Mouse (Mus musculus) brown adipose tissue, adult 24 weeks (tissue): ENCODE measurements at regions not wholly inside any gene's neighbourhood (a gene's known extent, or its start where the extent isn't known, plus 50 kb on each side); places are given as distances from the start of the nearest gene placed in this dataset.

ENCODE experiments used
- H3K27ac ChIP-seq: fragments of 200-500 bp; replicated peaks from 2 replicates; pipeline ENCODE4 v1.5.1; 2012; ENCODE audit warnings: low read depth, mild to moderate bottlenecking, low read length
- H3K4me1 ChIP-seq: fragments of 200-500 bp; 2 replicates; pipeline ENCODE4 v1.6.1; 2012; ENCODE audit warnings: low read length, mixed read lengths; ENCODE audit not compliant: control insufficient read depth, insufficient read depth, insufficient read length
- H3K4me3 ChIP-seq: fragments of 200-500 bp; 2 replicates; pipeline ENCODE4 v1.5.1; 2012; ENCODE audit warnings: low read depth, mild to moderate bottlenecking, low read length, moderate library complexity; ENCODE audit not compliant: insufficient read depth

GRCm38 (mm10) chr15:68560654-68561053, 2059.9 kb upstream of the Lrrc6 start:
- no peaks in the 10 kb centered on the region for H3K4me1 ChIP-seq
- no peak overlapping the region for H3K4me3 ChIP-seq
- H3K27ac ChIP-seq, result no peak overlapping the region

- H3K4me3 ChIP-seq, result no peak overlapping the region
- no peaks in the 10 kb centered on the region for H3K4me1 ChIP-seq
- H3K27ac ChIP-seq, result no peak overlapping the region
These were observed 2055.4 kb upstream of the Lrrc6 start for GRCm38 (mm10) chr15:68556133-68556532.

- no peaks in the 10 kb centered on the region for H3K4me1 ChIP-seq
- no peak overlapping the region for H3K4me3 ChIP-seq
- H3K27ac ChIP-seq, result no peak overlapping the region
These were observed 2035.3 kb upstream of the Lrrc6 start for GRCm38 (mm10) chr15:68536055-68536325.

DNA sequence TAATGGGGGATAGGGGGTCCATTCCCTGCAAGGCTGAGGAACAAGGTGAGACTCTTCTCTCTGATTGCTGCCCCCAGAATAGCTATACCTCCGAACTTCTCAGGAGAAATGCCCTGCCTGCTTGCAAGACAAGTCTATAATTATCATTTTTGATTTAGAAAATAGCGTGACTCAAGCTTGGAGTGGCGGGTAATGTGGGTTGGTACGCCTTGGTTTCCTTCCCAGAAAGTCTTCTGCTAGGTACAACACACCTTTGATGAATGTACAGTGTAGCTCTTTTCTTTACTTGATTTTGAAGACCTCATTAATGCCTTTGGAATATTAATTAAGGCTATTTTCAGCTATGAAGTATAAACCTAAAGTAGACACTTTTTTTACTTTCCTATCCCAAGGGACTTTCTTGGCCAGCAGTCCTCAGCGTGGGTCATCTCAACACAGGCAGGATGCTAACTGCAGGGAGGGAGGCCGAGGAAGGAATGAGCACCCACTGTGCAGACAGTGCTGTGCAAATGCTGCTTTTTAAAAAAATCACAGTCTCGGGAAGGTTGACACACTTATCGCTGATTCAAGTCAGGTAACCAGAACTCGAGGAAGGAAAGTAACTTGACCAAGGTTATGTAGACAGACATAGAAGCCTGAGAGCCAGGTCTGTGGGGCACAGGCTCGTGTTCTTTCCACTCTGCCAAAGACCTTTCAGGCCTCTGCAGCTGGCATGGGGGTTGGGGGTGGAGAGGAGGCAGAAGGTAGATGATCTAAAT, 2034.8 kb upstream of the Lrrc6 start:
- Histone ChIP-seq H3K4me3 (no peak overlapping the region), H3K27ac (no peak overlapping the region), H3K4me1 (no peaks in the 10 kb centered on the region)

- Histone ChIP-seq H3K27ac (no peak overlapping the region), H3K4me3 (no peak overlapping the region), H3K4me1 (no peaks in the 10 kb centered on the region)
These were observed 2020.0 kb upstream of the Lrrc6 start for GRCm38 (mm10) chr15:68520759-68521158.

DNA sequence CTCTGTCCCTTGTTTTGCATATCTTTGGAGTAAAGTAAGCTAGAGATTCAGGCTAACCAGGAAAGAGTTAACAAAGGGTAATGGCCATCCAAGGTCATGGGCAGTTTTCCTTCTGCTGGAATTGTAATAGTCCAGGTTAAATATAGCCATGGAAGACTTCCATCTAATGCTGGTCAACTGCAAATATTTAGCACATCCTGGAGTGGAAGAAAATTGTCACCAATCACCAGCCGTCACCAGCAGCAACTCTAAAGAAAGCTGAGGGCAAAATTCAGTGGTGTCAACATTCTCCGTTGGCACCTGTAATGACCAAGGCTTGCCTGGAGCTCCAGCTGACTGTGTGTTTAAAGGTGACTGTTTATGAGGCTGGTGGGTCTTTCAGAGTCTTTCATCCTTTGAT, 2011.7 kb upstream of the Lrrc6 start:
- no peak overlapping the region for H3K27ac ChIP-seq
- H3K4me1 ChIP-seq, result no peaks in the 10 kb centered on the region
- no peak overlapping the region for H3K4me3 ChIP-seq

DNA sequence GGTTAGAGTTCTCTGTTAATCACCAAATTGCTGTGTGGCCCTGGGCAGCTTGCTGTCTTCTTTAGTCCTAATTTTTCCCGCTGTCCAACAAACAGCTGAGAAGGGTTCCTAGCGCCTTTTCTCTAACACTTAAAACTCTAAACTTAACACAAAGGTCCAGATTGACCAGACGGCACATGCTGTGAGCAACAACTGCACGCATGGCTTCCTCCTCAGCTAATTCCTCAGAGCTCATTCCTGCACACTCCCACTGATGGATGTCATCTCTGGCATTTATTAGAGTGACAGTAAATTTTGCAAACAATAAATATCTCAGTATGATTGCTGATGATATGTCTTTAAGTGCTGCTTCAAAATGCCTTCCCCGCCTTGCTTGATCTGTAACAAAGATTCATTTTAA, 2007.5 kb upstream of the Lrrc6 start:
- no peak overlapping the region for H3K27ac ChIP-seq
- H3K4me3 ChIP-seq, result no peak overlapping the region
- no peaks in the 10 kb centered on the region for H3K4me1 ChIP-seq

DNA sequence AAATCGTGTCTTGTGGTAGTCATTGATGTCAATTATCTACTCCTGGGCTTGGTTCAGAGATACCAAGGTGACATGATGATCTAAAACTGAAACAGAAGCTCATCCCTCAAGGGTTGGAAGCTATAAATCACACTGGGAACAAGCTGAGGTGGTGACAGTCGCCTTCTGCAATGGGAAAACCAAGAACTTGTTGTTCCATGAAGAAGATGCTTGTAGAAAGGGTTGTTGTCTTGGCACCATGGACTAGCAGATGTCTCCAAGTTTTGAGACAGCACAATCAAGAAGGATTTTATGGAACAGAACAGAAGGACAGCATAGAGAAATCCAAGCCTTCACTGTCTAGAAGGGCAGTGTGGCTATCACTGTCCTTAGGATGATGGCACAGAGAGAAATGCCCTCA, 2005.4 kb upstream of the Lrrc6 start:
- no peaks in the 10 kb centered on the region for H3K4me1 ChIP-seq
- H3K27ac ChIP-seq, result no peak overlapping the region
- H3K4me3 ChIP-seq, result no peak overlapping the region

- Histone ChIP-seq H3K27ac (no peak overlapping the region), H3K4me3 (no peak overlapping the region), H3K4me1 (no peaks in the 10 kb centered on the region)
These were observed 1995.7 kb upstream of the Lrrc6 start for GRCm38 (mm10) chr15:68496438-68496837.

DNA sequence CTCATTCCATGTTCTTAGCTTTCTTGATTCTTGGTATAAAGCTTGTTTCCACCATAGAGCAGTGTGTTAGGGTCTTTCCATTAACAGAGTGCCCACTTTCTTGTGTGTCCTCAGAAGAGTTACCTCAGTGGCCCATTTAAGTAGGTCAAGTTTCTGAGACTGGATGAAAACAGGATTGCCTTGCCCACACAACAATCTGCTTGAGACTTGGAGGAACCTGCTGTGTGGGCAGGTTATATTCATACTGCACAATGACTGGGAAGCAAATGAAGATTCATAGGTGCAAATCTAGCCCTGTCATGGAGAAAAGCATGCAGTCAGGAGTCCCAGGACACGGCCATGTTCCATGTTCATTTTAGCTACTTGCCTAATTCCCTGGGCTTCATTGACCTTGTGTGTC, 1984.1 kb upstream of the Lrrc6 start:
- no peak overlapping the region for H3K4me3 ChIP-seq
- no peak overlapping the region for H3K27ac ChIP-seq
- H3K4me1 ChIP-seq, result no peaks in the 10 kb centered on the region

DNA sequence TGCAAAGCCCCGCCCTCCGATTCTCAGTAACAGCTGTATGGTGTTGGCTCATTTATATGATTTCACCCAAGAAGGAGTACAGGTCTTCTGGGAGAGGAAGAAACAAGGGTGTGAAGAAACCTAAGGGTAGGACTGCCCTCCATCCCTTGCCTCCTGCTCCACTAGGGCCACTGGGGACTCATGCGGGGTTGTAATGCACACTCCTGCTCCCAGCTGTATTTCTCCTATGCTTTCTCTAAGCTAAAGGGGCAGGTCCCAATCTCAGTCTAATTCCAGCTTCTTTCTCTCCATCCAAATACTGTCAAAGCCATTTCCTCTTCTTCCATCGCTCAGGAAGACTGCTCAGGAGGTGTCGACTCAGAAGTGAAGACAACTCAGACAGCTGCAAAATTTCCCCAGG, 1977.0 kb upstream of the Lrrc6 start:
- H3K4me3 ChIP-seq, result no peak overlapping the region
- no peak overlapping the region for H3K27ac ChIP-seq
- no peaks in the 10 kb centered on the region for H3K4me1 ChIP-seq

GRCm38 (mm10) chr15:68471928-68472327, 1971.2 kb upstream of the Lrrc6 start:
- Histone ChIP-seq H3K4me1 (no peaks in the 10 kb centered on the region), H3K27ac (no peak overlapping the region), H3K4me3 (no peak overlapping the region)

- no peaks in the 10 kb centered on the region for H3K4me1 ChIP-seq
- no peak overlapping the region for H3K27ac ChIP-seq
- no peak overlapping the region for H3K4me3 ChIP-seq
These were observed 1962.1 kb upstream of the Lrrc6 start for GRCm38 (mm10) chr15:68462851-68463250.

- H3K27ac ChIP-seq, result no peak overlapping the region
- no peak overlapping the region for H3K4me3 ChIP-seq
- no peaks in the 10 kb centered on the region for H3K4me1 ChIP-seq
These were observed 1956.5 kb upstream of the Lrrc6 start for GRCm38 (mm10) chr15:68457239-68457638.

- Histone ChIP-seq H3K4me1 (no peaks in the 10 kb centered on the region), H3K27ac (no peak overlapping the region), H3K4me3 (no peak overlapping the region)
These were observed 1951.3 kb upstream of the Lrrc6 start for GRCm38 (mm10) chr15:68451971-68452370.

DNA sequence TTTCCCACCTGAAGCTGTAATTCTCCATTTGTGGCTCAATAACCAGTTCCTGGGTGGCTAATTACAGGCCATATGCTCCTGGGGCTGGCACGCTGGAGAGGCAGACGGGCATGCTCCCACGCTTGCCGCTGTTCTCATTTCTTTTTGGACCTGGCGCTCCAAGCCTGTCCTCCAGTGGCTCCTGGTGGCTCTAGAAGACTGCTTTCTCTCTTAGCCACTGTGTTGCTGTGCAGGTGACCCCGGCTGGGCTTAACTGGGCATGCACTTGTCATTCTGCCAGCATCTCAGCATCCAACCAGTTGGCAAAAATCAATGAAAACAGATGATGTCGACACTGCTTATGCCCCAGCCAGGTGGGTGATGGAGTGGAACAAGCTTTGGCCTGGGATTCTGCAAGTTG, 1944.6 kb upstream of the Lrrc6 start:
- H3K4me3 ChIP-seq, result no peak overlapping the region
- H3K4me1 ChIP-seq, result no peaks in the 10 kb centered on the region
- H3K27ac ChIP-seq, result no peak overlapping the region

DNA sequence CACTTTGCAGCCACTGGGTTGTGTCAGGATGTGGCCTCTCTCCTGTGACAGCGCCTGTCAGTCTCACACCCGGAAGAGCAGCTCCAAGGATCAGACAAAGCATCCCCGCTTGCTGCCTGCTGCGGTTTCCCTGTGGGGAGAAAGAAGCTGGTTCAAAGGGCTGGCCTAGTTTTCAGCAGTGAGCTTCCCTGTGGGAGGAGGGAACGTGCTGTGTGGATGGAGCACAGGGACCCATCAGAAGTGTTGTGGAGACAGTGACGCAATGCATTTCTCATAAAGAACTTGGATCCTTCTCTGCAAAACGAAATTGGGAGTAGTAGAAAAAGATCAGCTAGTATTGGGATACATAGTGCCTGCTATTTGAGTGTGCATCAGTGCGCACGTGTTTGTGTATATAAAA, 1939.9 kb upstream of the Lrrc6 start:
- no peak overlapping the region for H3K27ac ChIP-seq
- no peak overlapping the region for H3K4me3 ChIP-seq
- H3K4me1 ChIP-seq, result no peaks in the 10 kb centered on the region
